Mouse (Mus musculus): ENCODE measurements at regions not wholly inside any gene's neighbourhood (a gene's known extent, or its start where the extent isn't known, plus 50 kb on each side); places are given as distances from the start of the nearest gene placed in this dataset.

- no peak for TF ChIP-seq CTCF (IDR thresholded peaks at IDR 0.05; ENCODE audit: control insufficient read depth, insufficient read depth, insufficient read length)
- TF ChIP-seq USF1 (IDR thresholded peaks at IDR 0.05; ENCODE audit: low read depth): no peak
- no peak for TF ChIP-seq CEBPB (IDR thresholded peaks at IDR 0.05; ENCODE audit: low read depth)
These were observed 185.4 kb upstream of the Sfswap start for GRCm38 (mm10) chr5:129315626-129316025.

All from C2C12 (cell line).